Comparison of ENCODE assay signal across 28 mouse cellular contexts in genomic region chr11:57022400-57022799, GRCm38 (mm10). TPM values are rescaled to one million over a fixed set of nuclear protein-coding genes. Genes with fewer than 3 reads are reported as not detected.
"Had no signal": no experiment of that assay in that cellular context is flagged by ENCODE, and none has a peak within 500 bp of the region (broad histone marks: within the 10 kb centered on the region; RNA-seq: fewer than 3 reads in every experiment).

No protein-coding gene starts in this region.

- H3K4me3 ChIP-seq: heart, adult 2 months; heart, embryonic 13.5 days; heart, embryonic 15.5 days; hindbrain, embryonic 13.5 days; hindbrain, embryonic 15.5 days; kidney, embryonic 15.5 days; limb, embryonic 13.5 days; limb, embryonic 15.5 days had no signal

- H3K4me1 ChIP-seq: kidney, embryonic 15.5 days; limb, embryonic 13.5 days; limb, embryonic 15.5 days had no signal

- H3K9ac ChIP-seq: forebrain, postnatal 0 days; heart, embryonic 13.5 days; heart, embryonic 15.5 days; hindbrain, embryonic 13.5 days; hindbrain, embryonic 15.5 days; kidney, embryonic 15.5 days; limb, embryonic 13.5 days; limb, embryonic 15.5 days had no signal

- ATAC-seq: forebrain, postnatal 0 days; hindbrain, postnatal 0 days; intestine, embryonic 16.5 days had no signal

- DNase-seq: forebrain, postnatal 0 days; gastrocnemius, postnatal 14 days; gastrocnemius, postnatal 36 days; heart, adult 11 months; heart, adult 2 months; heart, postnatal 14 days; heart, postnatal 36 days; kidney, adult 11 months; kidney, adult 2 months; kidney, adult 9 months; kidney, postnatal 14 days; kidney, postnatal 36 days; layer of hippocampus, adult 9-11 months; layer of hippocampus, postnatal 36 days; left cerebral cortex, postnatal 4 days had no signal

- H3K9me3 ChIP-seq: heart, embryonic 13.5 days; heart, embryonic 15.5 days; hindbrain, embryonic 13.5 days; hindbrain, embryonic 15.5 days; kidney, embryonic 15.5 days; limb, embryonic 13.5 days; limb, embryonic 15.5 days had no signal

- H3K4me2 ChIP-seq: heart, embryonic 11.5 days; heart, embryonic 13.5 days; heart, embryonic 15.5 days; hindbrain, embryonic 13.5 days; hindbrain, embryonic 15.5 days; kidney, embryonic 15.5 days; limb, embryonic 13.5 days; limb, embryonic 15.5 days had no signal

- H3K27ac ChIP-seq: heart, adult 2 months; heart, embryonic 13.5 days; heart, embryonic 15.5 days; hindbrain, embryonic 13.5 days; hindbrain, embryonic 15.5 days; hindbrain, postnatal 0 days; kidney, embryonic 15.5 days; kidney, postnatal 0 days; limb, embryonic 13.5 days; limb, embryonic 15.5 days had no signal

- H3K27me3 ChIP-seq: heart, embryonic 15.5 days; hindbrain, embryonic 13.5 days; hindbrain, embryonic 15.5 days; kidney, embryonic 15.5 days; limb, embryonic 13.5 days; limb, embryonic 15.5 days had no signal

- H3K36me3 ChIP-seq: heart, embryonic 13.5 days; heart, embryonic 15.5 days; hindbrain, embryonic 13.5 days; hindbrain, embryonic 15.5 days; kidney, embryonic 15.5 days; limb, embryonic 13.5 days; limb, embryonic 15.5 days had no signal

RNA-seq across cellular contexts. Expression of gene Gria1, which starts 11.2 kb away (rescaled TPM):
- total RNA-seq: hematopoietic stem cell, adult 5-6 weeks had no signal
- polyA plus RNA-seq: liver, adult 2 months had no signal
